ENCODE assay signal across 20 mouse cellular contexts in the genomic region with DNA sequence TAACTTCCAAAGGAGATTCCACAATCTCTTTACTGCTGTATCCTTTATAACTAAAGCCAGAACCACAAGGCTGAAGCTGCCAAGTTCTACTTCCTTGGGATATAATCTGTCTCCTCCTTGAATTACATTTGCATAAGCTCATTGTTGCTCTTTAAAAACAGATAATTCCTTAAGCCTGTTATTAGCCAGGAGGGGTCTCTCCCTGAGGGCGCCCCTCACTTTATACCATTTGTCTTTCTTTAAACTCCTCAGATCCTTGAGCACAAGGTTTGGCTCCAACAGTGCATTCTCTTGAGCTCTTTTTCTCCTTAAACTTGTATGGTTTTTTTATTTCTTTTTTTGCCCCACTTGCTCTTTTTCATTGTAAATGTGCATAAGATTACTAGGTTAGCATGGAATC. TPM values are rescaled to one million over a fixed set of nuclear protein-coding genes. Genes with fewer than 3 reads are reported as not detected.
DNase-seq lines count a peak whose midpoint lies in the region; ATAC-seq and TF ChIP-seq lines count a peak whose summit lies in the region.
"Had no signal": no experiment of that assay in that cellular context is flagged by ENCODE, and none has a peak within 500 bp of the region (broad histone marks: within the 10 kb centered on the region; RNA-seq: fewer than 3 reads in every experiment).

No protein-coding gene starts in this region.

- peak; percentile 22 for DNase-seq in limb, embryonic 14.5 days (ENCODE audit: low spot score)
- DNase-seq in limb, embryonic 10.5 days (ENCODE audit: low spot score), result no peak
- DNase-seq in stomach, postnatal 0 days (ENCODE audit: low spot score), result no peak
- DNase-seq in liver, postnatal 0 days, result no peak
- DNase-seq: adrenal gland, adult 2 months; adrenal gland, postnatal 10 days; adrenal gland, postnatal 25 days; cerebellum, adult 11 months; cerebellum, adult 18-20 months; cerebellum, adult 8-10 months; cerebellum, adult 9-11 months; cerebellum, postnatal 14 days; cerebellum, postnatal 36 days; embryo, embryonic 11 days; forebrain, postnatal 0 days had no signal

- no peak for TF ChIP-seq EP300 in stomach, postnatal 0 days (optimal IDR thresholded peaks at IDR 0.05)
- no peak for TF ChIP-seq EP300 in liver, postnatal 0 days (IDR thresholded peaks at IDR 0.05; ENCODE audit: low read depth)

- ATAC-seq in limb, embryonic 14.5 days (ENCODE audit: low FRiP score, low read depth), result no peak
- no peak for ATAC-seq in stomach, embryonic 15.5 days (ENCODE audit: insufficient read depth, low FRiP score, low read depth)
- ATAC-seq in stomach, postnatal 0 days (ENCODE audit: low FRiP score, low TSS enrichment), result no peak
- no peak for ATAC-seq in stomach, embryonic 16.5 days (ENCODE audit: insufficient read depth, low FRiP score)
- ATAC-seq in liver, postnatal 0 days, result no peak
- ATAC-seq: forebrain, embryonic 13.5 days; forebrain, embryonic 15.5 days; forebrain, postnatal 0 days had no signal

- no peak overlapping the region for H3K4me3 ChIP-seq in limb, embryonic 14.5 days (replicated peaks; ENCODE audit: low read length)
- no peak overlapping the region for H3K4me3 ChIP-seq in limb, embryonic 10.5 days
- no peak overlapping the region for H3K4me3 ChIP-seq in stomach, embryonic 15.5 days (replicated peaks)
- no peak overlapping the region for H3K4me3 ChIP-seq in stomach, postnatal 0 days (ENCODE audit: low read depth, low read length)
- no peak overlapping the region for H3K4me3 ChIP-seq in stomach, embryonic 16.5 days (replicated peaks; ENCODE audit: low read length)
- H3K4me3 ChIP-seq in liver, postnatal 0 days (ENCODE audit: low read depth, low read length), result no peak overlapping the region
- H3K4me3 ChIP-seq: embryonic facial prominence, embryonic 12.5 days; forebrain, embryonic 13.5 days; forebrain, embryonic 15.5 days had no signal

- H3K9ac ChIP-seq in limb, embryonic 14.5 days (ENCODE audit: low read depth, low read length, severe bottlenecking), result no peak overlapping the region
- no peak overlapping the region for H3K9ac ChIP-seq in stomach, embryonic 15.5 days
- H3K9ac ChIP-seq in stomach, postnatal 0 days (ENCODE audit: low read length), result no peak overlapping the region
- no peak overlapping the region for H3K9ac ChIP-seq in stomach, embryonic 16.5 days (ENCODE audit: low read length)
- H3K9ac ChIP-seq in liver, postnatal 0 days (replicated peaks), result no peak overlapping the region; the same call in 1 of the 2 replicates
- H3K9ac ChIP-seq: embryonic facial prominence, embryonic 12.5 days; forebrain, embryonic 13.5 days; forebrain, embryonic 15.5 days; forebrain, postnatal 0 days had no signal

- 83% methylated on average over 1 of the region's 1 CpGs for WGBS in limb, embryonic 14.5 days
- 89% methylated on average over 1 of the region's 1 CpGs for WGBS in limb, embryonic 10.5 days
- 74% methylated on average over 1 of the region's 1 CpGs for WGBS in stomach, embryonic 15.5 days
- 79% methylated on average over 1 of the region's 1 CpGs for WGBS in stomach, postnatal 0 days
- WGBS in stomach, embryonic 16.5 days, result 78% methylated on average over 1 of the region's 1 CpGs
- WGBS in liver, postnatal 0 days (ENCODE audit: insufficient replicate concordance), result 88% methylated on average over 1 of the region's 1 CpGs

- no peak for TF ChIP-seq CTCF in stomach, postnatal 0 days (IDR thresholded peaks at IDR 0.05; ENCODE audit: low read depth)
- TF ChIP-seq CTCF in liver, postnatal 0 days (IDR thresholded peaks at IDR 0.05; ENCODE audit: low read depth), result no peak

- no peaks in the 10 kb centered on the region for H3K27me3 ChIP-seq in limb, embryonic 14.5 days (ENCODE audit: control insufficient read depth, insufficient read depth, low read length)
- no peaks in the 10 kb centered on the region for H3K27me3 ChIP-seq in limb, embryonic 10.5 days (ENCODE audit: low read depth, poor library complexity, severe bottlenecking)
- no peaks in the 10 kb centered on the region for H3K27me3 ChIP-seq in stomach, embryonic 15.5 days (replicated peaks)
- H3K27me3 ChIP-seq in stomach, postnatal 0 days (ENCODE audit: control insufficient read depth, insufficient read depth, low read length), result no peaks in the 10 kb centered on the region
- H3K27me3 ChIP-seq in stomach, embryonic 16.5 days (ENCODE audit: control insufficient read depth, insufficient read depth, low read length), result no peaks in the 10 kb centered on the region
- H3K27me3 ChIP-seq in liver, postnatal 0 days (ENCODE audit: insufficient read depth, low read length), result no peaks in the 10 kb centered on the region
- H3K27me3 ChIP-seq: embryonic facial prominence, embryonic 12.5 days; forebrain, embryonic 13.5 days; forebrain, embryonic 15.5 days had no signal

- no peak overlapping the region for H3K27ac ChIP-seq in limb, embryonic 14.5 days (replicated peaks; ENCODE audit: low read depth, low read length)
- H3K27ac ChIP-seq in limb, embryonic 10.5 days, result no peak overlapping the region
- peak overlapping the region; percentile 21; the same call in 1 of the 2 replicates for H3K27ac ChIP-seq in stomach, embryonic 15.5 days
- no peak overlapping the region for H3K27ac ChIP-seq in stomach, postnatal 0 days (replicated peaks)
- H3K27ac ChIP-seq in stomach, embryonic 16.5 days (ENCODE audit: low read length), result peak overlapping the region; percentile 35; the same call in 1 of the 2 replicates
- no peak overlapping the region for H3K27ac ChIP-seq in liver, postnatal 0 days (ENCODE audit: low read depth)
- H3K27ac ChIP-seq: embryonic facial prominence, embryonic 12.5 days; forebrain, embryonic 13.5 days; forebrain, embryonic 15.5 days had no signal

- H3K4me2 ChIP-seq in limb, embryonic 14.5 days (replicated peaks; ENCODE audit: low read depth, low read length, severe bottlenecking), result no peak overlapping the region
- H3K4me2 ChIP-seq in stomach, embryonic 15.5 days, result no peak overlapping the region
- H3K4me2 ChIP-seq in stomach, postnatal 0 days (replicated peaks; ENCODE audit: low read depth), result no peak overlapping the region
- H3K4me2 ChIP-seq in stomach, embryonic 16.5 days (ENCODE audit: low read depth, low read length), result no peak overlapping the region
- H3K4me2 ChIP-seq in liver, postnatal 0 days (ENCODE audit: low read depth, low read length), result no peak overlapping the region
- H3K4me2 ChIP-seq: embryonic facial prominence, embryonic 12.5 days; forebrain, embryonic 13.5 days; forebrain, embryonic 15.5 days had no signal

- no peaks in the 10 kb centered on the region for H3K36me3 ChIP-seq in limb, embryonic 14.5 days (ENCODE audit: control insufficient read depth, insufficient read depth, low read length)
- H3K36me3 ChIP-seq in limb, embryonic 10.5 days, result no peaks in the 10 kb centered on the region
- no peaks in the 10 kb centered on the region for H3K36me3 ChIP-seq in stomach, embryonic 15.5 days
- H3K36me3 ChIP-seq in stomach, postnatal 0 days (ENCODE audit: control insufficient read depth, insufficient read depth, low read length), result no peaks in the 10 kb centered on the region
- H3K36me3 ChIP-seq in stomach, embryonic 16.5 days (ENCODE audit: control insufficient read depth, insufficient read depth, low read length), result no peaks in the 10 kb centered on the region
- no peaks in the 10 kb centered on the region for H3K36me3 ChIP-seq in liver, postnatal 0 days (replicated peaks; ENCODE audit: insufficient read depth, low read length)
- H3K36me3 ChIP-seq: embryonic facial prominence, embryonic 12.5 days; forebrain, embryonic 15.5 days had no signal

- TF ChIP-seq POLR2A in limb, embryonic 14.5 days (IDR thresholded peaks at IDR 0.05; ENCODE audit: borderline replicate concordance, extremely low read depth, insufficient read depth, insufficient read length), result no peak

- no peaks in the 10 kb centered on the region for H3K4me1 ChIP-seq in limb, embryonic 14.5 days (ENCODE audit: control insufficient read depth, insufficient read depth, low read length)
- no peaks in the 10 kb centered on the region for H3K4me1 ChIP-seq in limb, embryonic 10.5 days
- H3K4me1 ChIP-seq in stomach, embryonic 15.5 days, result peaks cover 7% of the 10 kb centered on the region; the same call in 1 of the 2 replicates
- no peaks in the 10 kb centered on the region; the same call in 1 of the 2 replicates for H3K4me1 ChIP-seq in stomach, postnatal 0 days (replicated peaks; ENCODE audit: control insufficient read depth, insufficient read depth)
- H3K4me1 ChIP-seq in stomach, embryonic 16.5 days (ENCODE audit: control insufficient read depth, insufficient read depth, low read length), result 0 out of 2 replicates have a peak, but pooled peaks cover 2% of the 10 kb centered on the region
- peaks cover 6% of the 10 kb centered on the region; the same call in 1 of the 2 replicates for H3K4me1 ChIP-seq in liver, postnatal 0 days (ENCODE audit: insufficient read depth)
- H3K4me1 ChIP-seq: embryonic facial prominence, embryonic 12.5 days; forebrain, embryonic 15.5 days had no signal

- H3K9me3 ChIP-seq in limb, embryonic 14.5 days (ENCODE audit: control insufficient read depth, low read length), result no peaks in the 10 kb centered on the region
- no peaks in the 10 kb centered on the region for H3K9me3 ChIP-seq in limb, embryonic 10.5 days (replicated peaks)
- H3K9me3 ChIP-seq in stomach, embryonic 15.5 days, result no peaks in the 10 kb centered on the region
- H3K9me3 ChIP-seq in stomach, postnatal 0 days (ENCODE audit: control insufficient read depth, low read length), result no peaks in the 10 kb centered on the region
- no peaks in the 10 kb centered on the region for H3K9me3 ChIP-seq in stomach, embryonic 16.5 days (replicated peaks; ENCODE audit: control insufficient read depth, low read length)
- H3K9me3 ChIP-seq in liver, postnatal 0 days (ENCODE audit: low read length), result no peaks in the 10 kb centered on the region
- H3K9me3 ChIP-seq: embryonic facial prominence, embryonic 12.5 days; forebrain, embryonic 13.5 days; forebrain, embryonic 15.5 days had no signal

RNA-seq across cellular contexts. Expression of gene Col4a3bp, which starts 46.2 kb away (rescaled TPM):
- polyA plus RNA-seq in limb, embryonic 14.5 days (2012; rRNA removed), result 15.6 and 19.8 TPM in 2 replicates
- 10.4 and 11.0 TPM in 2 replicates for polyA plus RNA-seq in limb, embryonic 14.5 days (2014; fragmentation: Nextera tagmentation; extraction: Ambion mirVana)
- 4.9 and 6.9 TPM in 2 replicates for polyA plus RNA-seq in limb, embryonic 10.5 days (2016; fragmentation: Nextera tagmentation; extraction: Ambion mirVana)
- polyA plus RNA-seq in stomach, embryonic 15.5 days (2015; fragmentation: Nextera tagmentation; extraction: Ambion mirVana), result 12.6 and 13.8 TPM in 2 replicates
- polyA plus RNA-seq in stomach, postnatal 0 days (2015; fragmentation: Nextera tagmentation; extraction: Ambion mirVana), result 6.0 and 7.0 TPM in 2 replicates
- 8.6 and 10.4 TPM in 2 replicates for polyA plus RNA-seq in stomach, embryonic 16.5 days (2015; fragmentation: Nextera tagmentation; extraction: Ambion mirVana)
- polyA plus RNA-seq in liver, postnatal 0 days (2015; fragmentation: Nextera tagmentation; extraction: Ambion mirVana), result 3.5 and 4.2 TPM in 2 replicates

RNA-seq across cellular contexts. Expression of gene Polk, which starts 46.3 kb away (rescaled TPM):
- polyA plus RNA-seq in limb, embryonic 14.5 days (2012; rRNA removed), result 7.2 and 9.8 TPM in 2 replicates
- 9.6 and 11.2 TPM in 2 replicates for polyA plus RNA-seq in limb, embryonic 14.5 days (2014; fragmentation: Nextera tagmentation; extraction: Ambion mirVana)
- 7.5 and 9.1 TPM in 2 replicates for polyA plus RNA-seq in limb, embryonic 10.5 days (2016; fragmentation: Nextera tagmentation; extraction: Ambion mirVana)
- 10.1 and 10.9 TPM in 2 replicates for polyA plus RNA-seq in stomach, embryonic 15.5 days (2015; fragmentation: Nextera tagmentation; extraction: Ambion mirVana)
- polyA plus RNA-seq in stomach, postnatal 0 days (2015; fragmentation: Nextera tagmentation; extraction: Ambion mirVana), result 4.2 and 5.0 TPM in 2 replicates
- 11.1 and 12.0 TPM in 2 replicates for polyA plus RNA-seq in stomach, embryonic 16.5 days (2015; fragmentation: Nextera tagmentation; extraction: Ambion mirVana)
- 1.3 TPM in 2 replicates for polyA plus RNA-seq in liver, postnatal 0 days (2015; fragmentation: Nextera tagmentation; extraction: Ambion mirVana)

Comparison
In these comparisons a context has a peak if more than half of its experiments do, and no peak if none do; other contexts are left out.
1. H3K27ac ChIP-seq: peak in stomach, embryonic 15.5 days (single experiment) and stomach, embryonic 16.5 days (single experiment); none in limb, embryonic 14.5 days (single experiment), limb, embryonic 10.5 days (single experiment), stomach, postnatal 0 days (single experiment) and liver, postnatal 0 days (single experiment).